Mouse (Mus musculus) embryonic facial prominence, embryonic 15.5 days (tissue): ENCODE measurements at regions not wholly inside any gene's neighbourhood (a gene's known extent, or its start where the extent isn't known, plus 50 kb on each side); places are given as distances from the start of the nearest gene placed in this dataset.

Source experiments
- ATAC-seq: fragments of 200-750 bp; cut with Nextera tagmentation; 2 replicates; pipeline ENCODE4 v1.8.0; 2017; ENCODE audit warnings: low read depth, moderate TSS enrichment; ENCODE audit not compliant: insufficient number of reproducible peaks, low FRiP score, low TSS enrichment
- H3K27ac ChIP-seq: fragments of 300-500 bp; sonication (generic); replicated peaks from 2 replicates; pipeline ENCODE4 v1.5.1; 2015; ENCODE audit warnings: mild to moderate bottlenecking, inconsistent platforms
- H3K27me3 ChIP-seq: fragments of 300-500 bp; sonication (generic); 2 replicates; pipeline ENCODE4 v1.6.1; 2015; ENCODE audit warnings: inconsistent platforms
- H3K36me3 ChIP-seq: fragments of 300-500 bp; sonication (generic); 2 replicates; pipeline ENCODE4 v1.6.1; 2015; ENCODE audit warnings: mild to moderate bottlenecking, inconsistent platforms
- H3K4me1 ChIP-seq: fragments of 300-500 bp; sonication (generic); 2 replicates; pipeline ENCODE4 v1.6.1; 2015; ENCODE audit warnings: inconsistent platforms
- H3K4me2 ChIP-seq: fragments of 300-500 bp; sonication (generic); replicated peaks from 2 replicates; pipeline ENCODE4 v1.6.1; 2015; ENCODE audit warnings: mild to moderate bottlenecking, inconsistent platforms
- H3K4me3 ChIP-seq: fragments of 300-500 bp; sonication (generic); replicated peaks from 2 replicates; pipeline ENCODE4 v1.5.1; 2015; ENCODE audit warnings: mild to moderate bottlenecking, inconsistent platforms
- H3K9ac ChIP-seq: fragments of 300-500 bp; sonication (generic); 2 replicates; pipeline ENCODE4 v1.6.1; 2015; ENCODE audit warnings: inconsistent platforms
- H3K9me3 ChIP-seq: fragments of 300-500 bp; sonication (generic); replicated peaks from 2 replicates; pipeline ENCODE4 v1.6.1; 2016; ENCODE audit warnings: inconsistent platforms
- WGBS: fragments of 180-500 bp; shearing (Covaris S2); methylation state at CpG from one replicate; pipeline ENCODE4 v1.1.7; 2015; 5-methylcytosine and 5-hydroxymethylcytosine counted together

GRCm38 (mm10) chr5:147794711-147795532 lies 65.3 kb upstream of the Pomp start:
- Histone ChIP-seq H3K27me3 (no peaks in the 10 kb centered on the region), H3K4me1 (0 out of 2 replicates have a peak, but pooled peaks cover 3% of the 10 kb centered on the region), H3K4me3 (no peak overlapping the region), H3K4me2 (no peak overlapping the region), H3K27ac (no peak overlapping the region), H3K9me3 (no peaks in the 10 kb centered on the region), H3K9ac (no peak overlapping the region), H3K36me3 (no peaks in the 10 kb centered on the region)
- ATAC-seq = peak; percentile 24; the same call in 1 of the 2 replicates
- 61% methylated on average over 17 of the region's 17 CpGs for WGBS

- Histone ChIP-seq H3K4me2 (no peak overlapping the region), H3K27me3 (no peaks in the 10 kb centered on the region), H3K36me3 (no peaks in the 10 kb centered on the region), H3K4me1 (0 out of 2 replicates have a peak, but pooled peaks cover 6% of the 10 kb centered on the region), H3K9ac (no peak overlapping the region), H3K4me3 (no peak overlapping the region), H3K27ac (no peak overlapping the region), H3K9me3 (no peaks in the 10 kb centered on the region)
- WGBS = 64% methylated on average over 9 of the region's 9 CpGs
- ATAC-seq = no peak
These were observed 67.2 kb upstream of the Pomp start for GRCm38 (mm10) chr5:147793059-147793458.

- Histone ChIP-seq H3K27ac (no peak overlapping the region), H3K9me3 (no peaks in the 10 kb centered on the region), H3K4me3 (no peak overlapping the region), H3K9ac (no peak overlapping the region), H3K4me1 (0 out of 2 replicates have a peak, but pooled peaks cover 6% of the 10 kb centered on the region), H3K36me3 (no peaks in the 10 kb centered on the region), H3K4me2 (no peak overlapping the region), H3K27me3 (no peaks in the 10 kb centered on the region)
- WGBS = 57% methylated on average over 4 of the region's 4 CpGs
- ATAC-seq = no peak
These were observed 66.8 kb upstream of the Flt1 start for GRCm38 (mm10) chr5:147792638-147793037.

- ATAC-seq = no peak
- H3K4me2 ChIP-seq = no peak overlapping the region
- no peaks in the 10 kb centered on the region for H3K9me3 ChIP-seq
These were observed 65.3 kb upstream of the Flt1 start for GRCm38 (mm10) chr5:147791121-147791520.

GRCm38 (mm10) chr5:147788496-147788895 lies 62.7 kb upstream of the Flt1 start:
- ATAC-seq = no peak
- Histone ChIP-seq H3K9me3 (no peaks in the 10 kb centered on the region), H3K4me1 (0 out of 2 replicates have a peak, but pooled peaks cover 2% of the 10 kb centered on the region), H3K27me3 (no peaks in the 10 kb centered on the region), H3K4me3 (no peak overlapping the region), H3K9ac (no peak overlapping the region), H3K36me3 (no peaks in the 10 kb centered on the region), H3K27ac (no peak overlapping the region), H3K4me2 (no peak overlapping the region)
- 54% methylated on average over 6 of the region's 6 CpGs for WGBS

More at GRCm38 (mm10) chr5:147791121-147791520, 65.3 kb upstream of the Flt1 start:
- Histone ChIP-seq H3K27me3 (no peaks in the 10 kb centered on the region), H3K36me3 (no peaks in the 10 kb centered on the region), H3K27ac (no peak overlapping the region), H3K4me3 (no peak overlapping the region), H3K9ac (no peak overlapping the region), H3K4me1 (0 out of 2 replicates have a peak, but pooled peaks cover 6% of the 10 kb centered on the region)

GRCm38 (mm10) chr5:147786857-147787256 lies 61.0 kb upstream of the Flt1 start:
- H3K4me1 ChIP-seq = 0 out of 2 replicates have a peak, but pooled peaks cover 2% of the 10 kb centered on the region
- WGBS = 68% methylated on average over 5 of the region's 5 CpGs

GRCm38 (mm10) chr5:147784159-147784558 lies 58.3 kb upstream of the Flt1 start:
- WGBS = 92% methylated on average over 9 of the region's 9 CpGs
- H3K4me2 ChIP-seq = no peak overlapping the region
- ATAC-seq = no peak
- H3K9ac ChIP-seq = no peak overlapping the region
- H3K4me3 ChIP-seq = no peak overlapping the region
- no peak overlapping the region for H3K27ac ChIP-seq
- H3K27me3 ChIP-seq = no peaks in the 10 kb centered on the region
- H3K36me3 ChIP-seq = no peaks in the 10 kb centered on the region
- no peaks in the 10 kb centered on the region for H3K9me3 ChIP-seq
- H3K4me1 ChIP-seq = 0 out of 2 replicates have a peak, but pooled peaks cover 2% of the 10 kb centered on the region

More at GRCm38 (mm10) chr5:147786857-147787256, 61.0 kb upstream of the Flt1 start:
- H3K4me2 ChIP-seq = no peak overlapping the region
- no peaks in the 10 kb centered on the region for H3K36me3 ChIP-seq
- ATAC-seq = no peak
- no peak overlapping the region for H3K9ac ChIP-seq
- no peaks in the 10 kb centered on the region for H3K27me3 ChIP-seq
- no peak overlapping the region for H3K27ac ChIP-seq
- H3K4me3 ChIP-seq = no peak overlapping the region
- no peaks in the 10 kb centered on the region for H3K9me3 ChIP-seq

GRCm38 (mm10) chr5:147783476-147783875 lies 57.7 kb upstream of the Flt1 start:
- Histone ChIP-seq H3K27ac (no peak overlapping the region), H3K27me3 (no peaks in the 10 kb centered on the region), H3K9me3 (no peaks in the 10 kb centered on the region), H3K9ac (no peak overlapping the region), H3K36me3 (no peaks in the 10 kb centered on the region), H3K4me2 (no peak overlapping the region), H3K4me1 (peaks cover 5% of the 10 kb centered on the region), H3K4me3 (no peak overlapping the region)
- no peak for ATAC-seq
- 50% methylated on average over 4 of the region's 4 CpGs for WGBS

- Histone ChIP-seq H3K4me1 (peaks cover 11% of the 10 kb centered on the region), H3K4me2 (no peak overlapping the region), H3K27me3 (no peaks in the 10 kb centered on the region), H3K27ac (no peak overlapping the region), H3K9ac (no peak overlapping the region), H3K4me3 (no peak overlapping the region), H3K9me3 (no peaks in the 10 kb centered on the region), H3K36me3 (no peaks in the 10 kb centered on the region)
- peak; percentile 56; the same call in 1 of the 2 replicates for ATAC-seq
- WGBS = 38% methylated on average over 7 of the region's 7 CpGs
These were observed 57.0 kb upstream of the Flt1 start for GRCm38 (mm10) chr5:147782761-147783160.

GRCm38 (mm10) chr5:147782241-147782681 lies 56.5 kb upstream of the Flt1 start:
- no peaks in the 10 kb centered on the region for H3K27me3 ChIP-seq
- H3K36me3 ChIP-seq = no peaks in the 10 kb centered on the region
- ATAC-seq = no peak
- H3K27ac ChIP-seq = no peak overlapping the region
- H3K9me3 ChIP-seq = no peaks in the 10 kb centered on the region
- peaks cover 14% of the 10 kb centered on the region for H3K4me1 ChIP-seq
- WGBS = 20% methylated on average over 8 of the region's 8 CpGs
- no peak overlapping the region for H3K4me3 ChIP-seq
- H3K9ac ChIP-seq = no peak overlapping the region
- no peak overlapping the region for H3K4me2 ChIP-seq

- Histone ChIP-seq H3K36me3 (no peaks in the 10 kb centered on the region), H3K9me3 (no peaks in the 10 kb centered on the region), H3K9ac (no peak overlapping the region), H3K27ac (no peak overlapping the region), H3K4me2 (no peak overlapping the region), H3K4me1 (peaks cover 14% of the 10 kb centered on the region), H3K4me3 (no peak overlapping the region), H3K27me3 (no peaks in the 10 kb centered on the region)
- 93% methylated on average over 17 of the region's 17 CpGs for WGBS
- ATAC-seq = no peak
These were observed 55.4 kb upstream of the Flt1 start for GRCm38 (mm10) chr5:147781215-147781614.
